Mouse (Mus musculus): ENCODE results near the gene Rbpj.

Gene Rbpj

GRCm38 (mm10) chr5:53554926-53555325, 89.0 kb downstream of the Rbpj start:
- DNase-seq, result no peak

GRCm38 (mm10) chr5:53555474-53555873, 89.5 kb downstream of the Rbpj start:
- no peak for DNase-seq

- no peak for DNase-seq
Measured at GRCm38 (mm10) chr5:53555929-53556328, 90.0 kb downstream of the Rbpj start.

- no peak for DNase-seq
Measured at GRCm38 (mm10) chr5:53557544-53558260, 91.8 kb downstream of the Rbpj start.

- DNase-seq, result no peak
Measured at GRCm38 (mm10) chr5:53561160-53561559, 95.2 kb downstream of the Rbpj start.

GRCm38 (mm10) chr5:53564309-53564708, 98.4 kb downstream of the Rbpj start:
- no peak for DNase-seq

- DNase-seq, result no peak
Measured at GRCm38 (mm10) chr5:53565213-53565794, 99.4 kb downstream of the Rbpj start.

- no peak for DNase-seq
Measured at GRCm38 (mm10) chr5:53566485-53567083, 100.6 kb downstream of the Rbpj start.

GRCm38 (mm10) chr5:53572496-53572895, 106.5 kb downstream of the Rbpj start:
- no peak for DNase-seq

GRCm38 (mm10) chr5:53574883-53575442, 109.0 kb downstream of the Rbpj start:
- no peak for DNase-seq

- no peak for DNase-seq
Measured at GRCm38 (mm10) chr5:53577272-53577889, 111.4 kb downstream of the Rbpj start.

- DNase-seq, result no peak
Measured at GRCm38 (mm10) chr5:53584069-53584767, 118.3 kb downstream of the Rbpj start.

- peak; percentile 56 for DNase-seq
Measured at GRCm38 (mm10) chr5:53588421-53589171, 122.6 kb downstream of the Rbpj start.

GRCm38 (mm10) chr5:53589172-53589960, 123.4 kb downstream of the Rbpj start:
- DNase-seq, result peak; percentile 96

- peak; percentile 99 for DNase-seq
Measured at GRCm38 (mm10) chr5:53590179-53590765, 124.3 kb downstream of the Rbpj start.

GRCm38 (mm10) chr5:53590875-53591682, 125.1 kb downstream of the Rbpj start:
- peak; percentile 15 for DNase-seq

- DNase-seq, result no peak
Measured at GRCm38 (mm10) chr5:53591683-53592050, 125.7 kb downstream of the Rbpj start.

GRCm38 (mm10) chr5:53593080-53593688, 127.2 kb downstream of the Rbpj start:
- no peak for DNase-seq

- peak; percentile 73 for DNase-seq
Measured at GRCm38 (mm10) chr5:53594274-53594673, 128.3 kb downstream of the Rbpj start.

All from lung, postnatal 36 days (tissue).